Mouse (Mus musculus) MEL (cell line): ENCODE results near the gene Clmp. TPM values are rescaled to one million over a fixed set of nuclear protein-coding genes. Genes with fewer than 3 reads are reported as not detected.

Experiments
- DNase-seq: peaks from one replicate; pipeline ENCODE4 v3.0.0; 2011; ENCODE audit warnings: low read depth, low spot score
- H3K27ac ChIP-seq: 2 replicates; pipeline ENCODE4 v1.5.1; 2012; ENCODE audit warnings: low read depth, mild to moderate bottlenecking, control low read depth, low read length, moderate library complexity; ENCODE audit not compliant: control insufficient read depth
- H3K27me3 ChIP-seq, 2 experiments: fragments of 150-350 bp in 1 of 2; sonication (generic) in 1 of 2; 2 replicates each; pipeline ENCODE4 v1.6.1; 2012; ENCODE audit warnings: low read length in 2 of 2, mild to moderate bottlenecking in 2 of 2, improper control_type of control experiment in 1 of 2, moderate library complexity in 1 of 2; ENCODE audit not compliant: insufficient read depth in 2 of 2, control insufficient read depth in 1 of 2
- H3K36me3 ChIP-seq, 2 experiments: 2 replicates each; pipeline ENCODE4 v1.6.1; 2012 to 2014; ENCODE audit warnings: low read length in 2 of 2, improper control_type of control experiment in 1 of 2, inconsistent platforms in 1 of 2, mild to moderate bottlenecking in 1 of 2; ENCODE audit not compliant: insufficient read depth in 2 of 2, control insufficient read depth in 1 of 2
- H3K4me1 ChIP-seq, 2 experiments: fragments of 150-350 bp in 1 of 2; sonication (generic) in 1 of 2; 2 replicates each; pipeline ENCODE4 v1.6.1; 2012; ENCODE audit warnings: low read length in 2 of 2, improper control_type of control experiment in 1 of 2, mild to moderate bottlenecking in 1 of 2; ENCODE audit not compliant: insufficient read depth in 2 of 2, control insufficient read depth in 1 of 2
- H3K4me3 ChIP-seq, 2 experiments: fragments of 150-350 bp in 1 of 2; sonication (generic) in 1 of 2; 2 replicates each; pipeline ENCODE4 v1.5.1; 2012; ENCODE audit warnings: low read depth in 2 of 2, low read length in 2 of 2, mild to moderate bottlenecking in 2 of 2, moderate library complexity in 2 of 2, control low read depth in 1 of 2, improper control_type of control experiment in 1 of 2; ENCODE audit not compliant: control insufficient read depth in 1 of 2, insufficient read depth in 1 of 2
- H3K79me2 ChIP-seq: 2 replicates; pipeline ENCODE4 v1.6.1; 2012; ENCODE audit warnings: mild to moderate bottlenecking, low read length, moderate library complexity; ENCODE audit not compliant: control insufficient read depth, poor library complexity, insufficient read depth
- H3K9ac ChIP-seq: 2 replicates; pipeline ENCODE4 v1.6.1; 2012; ENCODE audit warnings: low read depth, mild to moderate bottlenecking, control low read depth, low read length, moderate library complexity; ENCODE audit not compliant: control insufficient read depth, poor library complexity, severe bottlenecking
- H3K9me3 ChIP-seq: fragments of 150-350 bp; sonication (generic); replicated peaks from 2 replicates; pipeline ENCODE4 v1.6.1; 2012; ENCODE audit warnings: mild to moderate bottlenecking, low read length, improper control_type of control experiment, moderate library complexity; ENCODE audit not compliant: insufficient read depth
- CHD1 ChIP-seq: IDR thresholded peaks from 2 replicates; pipeline ENCODE4 v1.6.1; 2012; ENCODE audit warnings: low read depth, mild to moderate bottlenecking, inconsistent platforms, low read length, improper control_type of control experiment
- E2F4 ChIP-seq: IDR thresholded peaks from 2 replicates; pipeline ENCODE4 v1.6.1; 2011; ENCODE audit warnings: low read depth, low read length, improper control_type of control experiment, borderline replicate concordance
- ETS1 ChIP-seq: IDR thresholded peaks from 2 replicates; pipeline ENCODE4 v1.6.1; 2012; ENCODE audit warnings: low read depth, mild to moderate bottlenecking, inconsistent platforms, low read length, improper control_type of control experiment, moderate library complexity
- GABPA ChIP-seq: IDR thresholded peaks from 2 replicates; pipeline ENCODE4 v1.6.1; 2012; ENCODE audit warnings: low read depth, mild to moderate bottlenecking, inconsistent platforms, low read length, improper control_type of control experiment, moderate library complexity
- JUND ChIP-seq: IDR thresholded peaks from 2 replicates; pipeline ENCODE4 v1.6.1; 2011; ENCODE audit warnings: low read depth, mild to moderate bottlenecking, improper control_type of control experiment, low read length
- KAT2A ChIP-seq: conservative IDR thresholded peaks from 2 replicates; pipeline ENCODE4 v1.6.1; 2012; ENCODE audit warnings: low read depth, low read length, improper control_type of control experiment, inconsistent platforms
- MAX ChIP-seq: IDR thresholded peaks from 2 replicates; pipeline ENCODE4 v1.6.1; 2011; ENCODE audit warnings: low read length, improper control_type of control experiment
- MAZ ChIP-seq: IDR thresholded peaks from 2 replicates; pipeline ENCODE4 v1.6.1; 2012; ENCODE audit warnings: low read depth, mild to moderate bottlenecking, inconsistent platforms, low read length, improper control_type of control experiment
- NELFE ChIP-seq: IDR thresholded peaks from 2 replicates; pipeline ENCODE4 v1.6.1; 2011; ENCODE audit warnings: low read depth, low read length, improper control_type of control experiment
- NRF1 ChIP-seq: IDR thresholded peaks from 2 replicates; pipeline ENCODE4 v1.6.1; 2014; ENCODE audit warnings: low read depth, mild to moderate bottlenecking, inconsistent platforms, low read length, improper control_type of control experiment, moderate library complexity; ENCODE audit not compliant: poor library complexity, insufficient read depth, severe bottlenecking
- SMC3 ChIP-seq: IDR thresholded peaks from 2 replicates; pipeline ENCODE4 v1.6.1; 2011; ENCODE audit warnings: low read depth, low read length, improper control_type of control experiment
- TCF12 ChIP-seq: IDR thresholded peaks from 2 replicates; pipeline ENCODE4 v1.6.1; 2014; ENCODE audit warnings: low read depth, mild to moderate bottlenecking, inconsistent platforms, low read length, improper control_type of control experiment, moderate library complexity
- UBTF ChIP-seq: IDR thresholded peaks from 2 replicates; pipeline ENCODE4 v1.6.1; 2012; ENCODE audit warnings: low read depth, mild to moderate bottlenecking, inconsistent platforms, low read length, improper control_type of control experiment, moderate library complexity, borderline replicate concordance; ENCODE audit not compliant: insufficient read depth
- USF1 ChIP-seq: IDR thresholded peaks from 2 replicates; pipeline ENCODE4 v1.6.1; 2014; ENCODE audit warnings: low read depth, mild to moderate bottlenecking, inconsistent platforms, low read length, improper control_type of control experiment, moderate library complexity
- USF2 ChIP-seq, 2 experiments: IDR thresholded peaks; 2 replicates each; pipeline ENCODE4 v1.6.1; 2011 to 2012; ENCODE audit warnings: improper control_type of control experiment in 2 of 2, low read length in 2 of 2, borderline replicate concordance in 1 of 2, inconsistent platforms in 1 of 2, low read depth in 1 of 2, mild to moderate bottlenecking in 1 of 2; ENCODE audit not compliant: insufficient read depth in 1 of 2
- ZC3H11A ChIP-seq: IDR thresholded peaks from 2 replicates; pipeline ENCODE4 v1.6.1; 2012; ENCODE audit warnings: low read depth, mild to moderate bottlenecking, inconsistent platforms, low read length, improper control_type of control experiment
- ZMIZ1 ChIP-seq: IDR thresholded peaks from 2 replicates; pipeline ENCODE4 v1.6.1; 2012; ENCODE audit warnings: low read depth, mild to moderate bottlenecking, inconsistent platforms, low read length, improper control_type of control experiment, moderate library complexity
- polyA plus RNA-seq, 2 experiments: library from polyadenylated mRNA; stranded (reverse) in 1 of 2; unstranded in 1 of 2; fragments of >175 nt in 1 of 2; fragments of >200 nt in 1 of 2; gene quantifications; 2 replicates each; pipeline versions ENCODE4 v1.2.1 to v1.2.4; 2012; ENCODE audit warnings: low replicate concordance in 2 of 2, low read depth in 1 of 2; ENCODE audit not compliant: insufficient read length in 2 of 2, insufficient read depth in 1 of 2, missing spikeins in 1 of 2
- total RNA-seq: library from RNA; depleted of rRNA; stranded (reverse); fragments of 300-350 nt; gene quantifications from 2 replicates; pipeline ENCODE4 v1.2.3, GENCODE M21; 2012

Gene Clmp
- total and polyA plus RNA-seq, 3 experiments, result not detected

DNA sequence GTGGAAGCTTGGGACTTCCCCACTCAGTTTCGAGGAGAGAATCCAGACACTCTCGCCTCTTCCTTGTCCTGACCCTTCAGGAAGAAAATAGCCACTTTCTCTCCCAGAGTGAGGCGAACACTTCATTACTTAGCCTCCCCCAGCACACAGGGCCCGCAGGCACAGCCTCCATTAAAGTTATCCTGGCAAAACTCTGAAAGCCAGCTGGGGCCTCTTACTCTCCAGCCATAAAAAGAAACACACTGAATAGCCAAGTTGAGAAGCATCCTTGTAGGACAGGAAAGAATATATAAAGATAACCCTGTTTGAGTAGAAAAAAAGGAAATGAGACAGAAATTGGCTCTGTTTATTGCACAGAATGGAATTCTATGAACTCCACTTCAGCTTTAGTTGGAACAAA lies 7.1 kb upstream of the Clmp start:
- Histone ChIP-seq H3K36me3 (no peaks in the 10 kb centered on the region), H3K4me1 (no peaks in the 10 kb centered on the region), H3K9me3 (no peaks in the 10 kb centered on the region), H3K9ac (no peak overlapping the region), H3K4me3 (no peak overlapping the region), H3K79me2 (no peaks in the 10 kb centered on the region), H3K27me3 (no peaks in the 10 kb centered on the region), H3K27ac (no peak overlapping the region)
- no peak for DNase-seq
- no peak for TF ChIP-seq NELFE
- TF ChIP-seq SMC3, result no peak
- no peak for TF ChIP-seq MAX

DNA sequence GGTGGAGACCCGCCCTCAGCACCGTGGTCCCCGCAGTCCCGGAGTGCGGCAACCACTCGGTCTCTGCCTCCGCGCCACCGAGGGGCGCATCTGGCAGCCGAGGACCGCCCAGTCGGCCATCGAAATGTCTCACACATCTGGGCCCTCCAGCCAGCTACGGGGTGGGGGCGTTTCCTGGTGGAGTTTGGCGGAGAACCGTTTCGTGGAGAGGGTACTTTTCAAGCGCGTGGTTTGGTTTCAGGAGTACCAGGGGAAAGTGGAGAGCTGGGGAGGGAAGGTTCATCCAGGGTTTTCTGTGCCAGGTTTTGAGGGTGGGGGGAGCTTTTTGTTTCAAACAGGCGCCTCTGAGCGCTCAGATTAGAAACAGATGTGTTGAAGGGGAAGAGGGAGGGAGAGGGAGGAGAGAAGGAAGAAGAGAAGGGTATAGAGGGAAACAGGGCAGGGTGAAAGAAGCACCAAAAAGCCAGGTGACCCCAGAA lies 698 bp downstream of the Clmp start:
- no peaks in the 10 kb centered on the region for H3K4me1 ChIP-seq
- no peak overlapping the region for H3K4me3 ChIP-seq
- TF ChIP-seq GABPA (no peak), TCF12 (no peak), MAZ (no peak), ZMIZ1 (no peak), ZC3H11A (no peak), JUND (no peak), ETS1 (no peak), USF2 (IDR thresholded peaks at IDR 0.05; ENCODE audit: borderline replicate concordance in 1 of 2, insufficient read depth in 1 of 2, low read depth in 1 of 2, low read length in 2 of 2) (no peak), E2F4 (no peak), SMC3 (no peak), KAT2A (no peak), NRF1 (no peak), UBTF (no peak), NELFE (no peak), USF1 (no peak), CHD1 (no peak)
- H3K27ac ChIP-seq, result no peak overlapping the region
- H3K79me2 ChIP-seq, result no peaks in the 10 kb centered on the region
- no peaks in the 10 kb centered on the region for H3K27me3 ChIP-seq
- no peaks in the 10 kb centered on the region for H3K36me3 ChIP-seq
- no peak for DNase-seq
- no peaks in the 10 kb centered on the region for H3K9me3 ChIP-seq
- H3K9ac ChIP-seq, result no peak overlapping the region
